Mouse (Mus musculus): ENCODE measurements at regions not wholly inside any gene's neighbourhood (a gene's known extent, or its start where the extent isn't known, plus 50 kb on each side); places are given as distances from the start of the nearest gene placed in this dataset.

DNA sequence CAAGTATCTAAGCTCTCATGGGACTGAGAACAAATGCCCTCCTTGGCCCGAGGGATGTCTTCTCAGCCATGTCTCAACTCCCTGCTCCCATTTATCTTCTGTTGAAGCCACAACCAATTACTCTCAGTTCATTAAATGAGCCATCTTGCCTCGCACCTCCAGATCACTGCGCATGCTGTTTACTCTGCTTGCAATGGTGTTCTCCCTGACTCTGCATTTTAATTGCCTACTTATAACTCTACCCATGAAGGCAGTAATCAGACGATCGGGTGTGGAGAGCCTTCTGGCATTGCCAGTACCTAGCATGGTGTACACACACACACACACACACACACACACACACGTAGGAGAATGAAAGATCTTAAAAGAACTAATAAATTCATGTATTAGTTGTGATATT is 306.1 kb upstream of the Myt1l start:
- no peak for TF ChIP-seq GATA1 (IDR thresholded peaks at IDR 0.05; ENCODE audit: low read depth, low read length)
- TF ChIP-seq UBTF (IDR thresholded peaks at IDR 0.05; ENCODE audit: borderline replicate concordance, insufficient read depth, low read depth, low read length), result no peak
- no peak for TF ChIP-seq POLR2A (IDR thresholded peaks at IDR 0.05; ENCODE audit: control insufficient read depth in 1 of 2, insufficient read depth in 1 of 2, low read depth in 1 of 2, low read length in 2 of 2, poor library complexity in 1 of 2)
- TF ChIP-seq CTCF (IDR thresholded peaks at IDR 0.05 in 2 of 3, conservative IDR thresholded peaks at IDR 0.05 in 1 of 3; ENCODE audit: control insufficient read depth in 1 of 3, insufficient read depth in 1 of 3, low read depth in 2 of 3, low read length in 3 of 3, poor library complexity in 1 of 3, severe bottlenecking in 1 of 3), result no peak
- no peak for TF ChIP-seq NRF1 (IDR thresholded peaks at IDR 0.05; ENCODE audit: insufficient read depth, low read depth, low read length, poor library complexity, severe bottlenecking)
- no peak for TF ChIP-seq MEF2A (IDR thresholded peaks at IDR 0.05; ENCODE audit: extremely low read depth, insufficient replicate concordance, low read depth, low read length, poor library complexity, severe bottlenecking)
- no peak for TF ChIP-seq NELFE (IDR thresholded peaks at IDR 0.05; ENCODE audit: low read depth, low read length)
- no peak for TF ChIP-seq MAX (IDR thresholded peaks at IDR 0.05; ENCODE audit: low read length)
- TF ChIP-seq HCFC1 (IDR thresholded peaks at IDR 0.05; ENCODE audit: low read depth, low read length), result no peak

Measured in MEL (cell line).